Mouse (Mus musculus): Measurements from ENCODE around the gene Cd5. TPM values are rescaled to one million over a fixed set of nuclear protein-coding genes. Genes with fewer than 3 reads are reported as not detected.

The Cd5 gene
- total RNA-seq, 2 experiments from 2014 or later = 0.22 to 0.34 TPM

- DNase-seq (ENCODE audit: low spot score in 2 of 2) = no peak
These were observed 31.5 kb downstream of the Cd5 start for GRCm38 (mm10) chr19:10707087-10707875.

GRCm38 (mm10) chr19:10703470-10703869 lies 35.3 kb downstream of the Cd5 start:
- DNase-seq (ENCODE audit: low spot score in 2 of 2) = no peak

GRCm38 (mm10) chr19:10702125-10702524 lies 36.7 kb downstream of the Cd5 start:
- no peak for DNase-seq (ENCODE audit: low spot score in 2 of 2)

- no peak for DNase-seq (ENCODE audit: low spot score in 2 of 2)
These were observed 37.6 kb downstream of the Cd5 start for GRCm38 (mm10) chr19:10701013-10701726.

GRCm38 (mm10) chr19:10699851-10700250 lies 39.0 kb downstream of the Cd5 start:
- DNase-seq (ENCODE audit: low spot score in 2 of 2) = no peak

- DNase-seq (ENCODE audit: low spot score in 2 of 2) = no peak
These were observed 40.4 kb downstream of the Cd5 start for GRCm38 (mm10) chr19:10698131-10698991.

- no peak for DNase-seq (ENCODE audit: low spot score in 2 of 2)
These were observed 43.0 kb downstream of the Cd5 start for GRCm38 (mm10) chr19:10695801-10696200.

- DNase-seq (ENCODE audit: low spot score in 2 of 2) = no peak
These were observed 44.7 kb downstream of the Cd5 start for GRCm38 (mm10) chr19:10693926-10694682.

GRCm38 (mm10) chr19:10692361-10692760 lies 46.4 kb downstream of the Cd5 start:
- DNase-seq (ENCODE audit: low spot score in 2 of 2) = no peak

GRCm38 (mm10) chr19:10691660-10692059 lies 47.1 kb downstream of the Cd5 start:
- no peak for DNase-seq (ENCODE audit: low spot score in 2 of 2)

- DNase-seq (ENCODE audit: low spot score in 2 of 2) = no peak
These were observed 47.7 kb downstream of the Cd5 start for GRCm38 (mm10) chr19:10691121-10691520.

GRCm38 (mm10) chr19:10690336-10690735 lies 48.5 kb downstream of the Cd5 start:
- DNase-seq (ENCODE audit: low spot score in 2 of 2) = no peak

GRCm38 (mm10) chr19:10689470-10690166 lies 49.2 kb downstream of the Cd5 start:
- DNase-seq (ENCODE audit: low spot score in 2 of 2) = no peak

- peak; percentile 90 to 97 for DNase-seq (ENCODE audit: low spot score in 2 of 2)
These were observed 50.1 kb downstream of the Cd5 start, which contains the start of gene Vps37c for GRCm38 (mm10) chr19:10688537-10689352. TSS of gene Vps37c (plus strand) at chr19:10688735.

- DNase-seq (ENCODE audit: low spot score in 2 of 2) = no peak
These were observed 53.1 kb downstream of the Cd5 start for GRCm38 (mm10) chr19:10685727-10686126.

GRCm38 (mm10) chr19:10685081-10685480 lies 53.7 kb downstream of the Cd5 start:
- DNase-seq (ENCODE audit: low spot score in 2 of 2) = no peak

- no peak for DNase-seq (ENCODE audit: low spot score in 2 of 2)
These were observed 57.2 kb downstream of the Cd5 start for GRCm38 (mm10) chr19:10681571-10681970.

- no peak for DNase-seq (ENCODE audit: low spot score in 2 of 2)
These were observed 60.1 kb downstream of the Cd5 start for GRCm38 (mm10) chr19:10678772-10679067.
